Mouse (Mus musculus) ES-Bruce4 (cell line): ENCODE results near the gene Tmem151b. TPM values are rescaled to one million over a fixed set of nuclear protein-coding genes. Genes with fewer than 3 reads are reported as not detected.

Source experiments
- H3K27ac ChIP-seq: 2 replicates; pipeline ENCODE4 v1.5.1; 2012; ENCODE audit warnings: low read length, inconsistent platforms; ENCODE audit not compliant: insufficient read depth
- H3K27me3 ChIP-seq: 2 replicates; pipeline ENCODE4 v1.6.1; 2012; ENCODE audit warnings: mild to moderate bottlenecking, low read length, inconsistent platforms; ENCODE audit not compliant: control insufficient read depth, poor library complexity, insufficient read depth, severe bottlenecking
- H3K36me3 ChIP-seq: 2 replicates; pipeline ENCODE4 v1.6.1; 2012; ENCODE audit warnings: inconsistent platforms, mild to moderate bottlenecking, low read length, moderate library complexity; ENCODE audit not compliant: control insufficient read depth, poor library complexity, insufficient read depth, severe bottlenecking
- H3K4me1 ChIP-seq: one replicate; pipeline ENCODE4 v1.8.1; 2011; ENCODE audit warnings: low read length; ENCODE audit not compliant: control insufficient read depth, insufficient read depth
- H3K4me3 ChIP-seq: 2 replicates; pipeline ENCODE4 v1.5.1; 2011; ENCODE audit warnings: low read depth, mild to moderate bottlenecking, low read length
- H3K9ac ChIP-seq: 2 replicates; pipeline ENCODE4 v1.6.1; 2012; ENCODE audit warnings: low read depth, mild to moderate bottlenecking, inconsistent platforms; ENCODE audit not compliant: poor library complexity, severe bottlenecking
- H3K9me3 ChIP-seq: replicated peaks from 2 replicates; pipeline ENCODE4 v1.6.1; 2012; ENCODE audit warnings: mild to moderate bottlenecking, low read length, inconsistent platforms; ENCODE audit not compliant: control insufficient read depth, poor library complexity, insufficient read depth, severe bottlenecking
- CTCF ChIP-seq: IDR thresholded peaks from one replicate; pipeline ENCODE4 v1.8.1; 2011; ENCODE audit warnings: low read depth, low read length
- EP300 ChIP-seq: IDR thresholded peaks from 2 replicates; pipeline ENCODE4 v1.6.1; 2011; ENCODE audit warnings: low read depth, low read length; ENCODE audit not compliant: insufficient read depth
- POLR2A ChIP-seq: IDR thresholded peaks from one replicate; pipeline ENCODE4 v1.8.1; 2011; ENCODE audit warnings: low read length; ENCODE audit not compliant: insufficient read depth
- polyA plus RNA-seq: library from polyadenylated mRNA; stranded (reverse); fragments of >200 nt; gene quantifications from 2 replicates; pipeline ENCODE4 v1.2.4, GENCODE M21; 2011; ENCODE audit warnings: low read depth; ENCODE audit not compliant: missing spikeins, insufficient read depth, insufficient read length

The Tmem151b gene
- polyA plus RNA-seq, 1 experiment, result 1.5 TPM

- Histone ChIP-seq H3K4me3 (no peak overlapping the region), H3K9ac (no peak overlapping the region), H3K36me3 (no peaks in the 10 kb centered on the region), H3K27ac (no peak overlapping the region), H3K4me1 (no peaks in the 10 kb centered on the region), H3K9me3 (no peaks in the 10 kb centered on the region), H3K27me3 (no peaks in the 10 kb centered on the region)
- TF ChIP-seq POLR2A (no peak), EP300 (no peak), CTCF (no peak)
These were observed 33.7 kb downstream of the Tmem151b start for GRCm38 (mm10) chr17:45515806-45516205.

DNA sequence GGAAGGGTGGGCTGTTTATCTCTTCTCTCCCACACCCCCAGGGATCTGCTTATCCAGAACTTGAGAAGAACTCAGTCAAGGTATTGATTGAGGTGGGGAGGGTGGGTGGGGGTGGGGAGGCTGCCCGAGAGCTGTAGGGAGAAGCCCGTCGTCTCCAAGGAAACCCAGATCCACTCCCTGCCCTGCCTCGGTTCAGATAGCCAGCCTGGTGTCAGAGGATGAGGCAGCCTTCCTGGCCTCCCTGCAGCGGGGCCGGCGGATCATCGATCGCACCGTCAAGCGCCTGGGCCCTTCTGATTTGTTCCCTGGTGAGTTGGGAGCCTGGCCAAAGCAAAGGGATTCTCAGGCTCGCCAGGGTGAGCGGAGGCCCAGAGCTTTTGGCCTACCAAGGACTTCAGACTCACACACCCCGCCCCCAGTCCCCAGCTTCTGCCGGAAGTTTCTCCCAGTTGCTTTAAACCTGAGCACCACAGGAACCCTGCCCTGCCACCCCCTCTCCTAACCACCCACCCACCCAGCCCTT lies 34.2 kb downstream of the Tmem151b start:
- Histone ChIP-seq H3K36me3 (peaks cover 2% of the 10 kb centered on the region; the same call in 1 of the 2 replicates), H3K9me3 (no peaks in the 10 kb centered on the region), H3K4me3 (0 out of 2 replicates have a peak overlapping the region, but pooled peaks have one; percentile 25), H3K4me1 (no peaks in the 10 kb centered on the region), H3K27me3 (no peaks in the 10 kb centered on the region), H3K9ac (peak overlapping the region; percentile 29), H3K27ac (no peak overlapping the region)
- no peak for TF ChIP-seq POLR2A
- no peak for TF ChIP-seq CTCF
- TF ChIP-seq EP300, result no peak

DNA sequence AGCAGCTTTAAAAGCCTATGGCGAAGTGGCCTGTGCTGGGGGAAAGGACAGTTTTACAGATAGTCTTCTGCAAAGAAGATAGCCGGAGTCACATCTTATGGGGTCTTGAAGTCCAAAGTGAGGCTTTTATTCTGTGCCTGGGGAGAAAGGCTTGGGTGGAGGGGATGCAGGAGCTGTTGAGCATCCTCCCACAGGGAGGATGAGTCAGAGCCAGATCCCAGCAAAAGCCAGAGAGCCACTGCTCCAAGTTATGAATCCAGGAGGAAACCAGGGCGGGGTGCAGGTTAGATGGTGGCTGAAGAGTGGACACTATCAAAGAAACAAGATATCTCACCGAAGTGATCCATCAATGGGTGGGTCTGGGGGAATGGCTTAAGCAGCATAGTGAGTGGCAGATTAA lies 37.7 kb downstream of the Tmem151b start:
- no peak overlapping the region for H3K9ac ChIP-seq
- H3K27ac ChIP-seq, result no peak overlapping the region
- no peaks in the 10 kb centered on the region for H3K9me3 ChIP-seq
- TF ChIP-seq EP300 (no peak), CTCF (no peak), POLR2A (no peak)
- H3K27me3 ChIP-seq, result no peaks in the 10 kb centered on the region
- peaks cover 20% of the 10 kb centered on the region for H3K36me3 ChIP-seq
- no peak overlapping the region for H3K4me3 ChIP-seq
- no peaks in the 10 kb centered on the region for H3K4me1 ChIP-seq

- no peaks in the 10 kb centered on the region for H3K27me3 ChIP-seq
- no peak for TF ChIP-seq POLR2A
- no peak for TF ChIP-seq EP300
- TF ChIP-seq CTCF, result no peak
- no peak overlapping the region for H3K27ac ChIP-seq
- H3K36me3 ChIP-seq, result peaks cover 20% of the 10 kb centered on the region
- no peak overlapping the region for H3K4me3 ChIP-seq
- H3K4me1 ChIP-seq, result peaks cover 2% of the 10 kb centered on the region
- no peaks in the 10 kb centered on the region for H3K9me3 ChIP-seq
- no peak overlapping the region for H3K9ac ChIP-seq
These were observed 38.6 kb downstream of the Tmem151b start for GRCm38 (mm10) chr17:45510871-45511270.

GRCm38 (mm10) chr17:45506700-45507189 lies 42.7 kb downstream of the Tmem151b start, which contains the start of gene Aars2:
Aars2 (plus strand) TSS chr17:45506841.
- H3K4me3 ChIP-seq, result peak within 1 kb of the TSS; percentile 89
- H3K9ac ChIP-seq, result peak within 1 kb of the TSS; percentile 59
- no peak within 1 kb of the TSS for H3K27ac ChIP-seq
- H3K27me3 ChIP-seq, result no peaks in the 10 kb centered on the region
- no peaks in the 10 kb centered on the region for H3K9me3 ChIP-seq
- TF ChIP-seq POLR2A, result peak; percentile 21
- peak; percentile 56 for TF ChIP-seq CTCF
- TF ChIP-seq EP300, result peak; percentile 53; the same call in 1 of the 2 replicates
- H3K4me1 ChIP-seq, result peaks cover 8% of the 10 kb centered on the region
- H3K36me3 ChIP-seq, result peaks cover 20% of the 10 kb centered on the region

GRCm38 (mm10) chr17:45505941-45506465 lies 43.5 kb downstream of the Tmem151b start:
- Histone ChIP-seq H3K27ac (no peak overlapping the region), H3K4me1 (peaks cover 9% of the 10 kb centered on the region), H3K36me3 (peaks cover 20% of the 10 kb centered on the region), H3K27me3 (no peaks in the 10 kb centered on the region), H3K4me3 (peak overlapping the region; percentile 8), H3K9ac (no peak overlapping the region), H3K9me3 (no peaks in the 10 kb centered on the region)
- TF ChIP-seq CTCF (no peak), EP300 (no peak), POLR2A (no peak)
